In the genomic region with DNA sequence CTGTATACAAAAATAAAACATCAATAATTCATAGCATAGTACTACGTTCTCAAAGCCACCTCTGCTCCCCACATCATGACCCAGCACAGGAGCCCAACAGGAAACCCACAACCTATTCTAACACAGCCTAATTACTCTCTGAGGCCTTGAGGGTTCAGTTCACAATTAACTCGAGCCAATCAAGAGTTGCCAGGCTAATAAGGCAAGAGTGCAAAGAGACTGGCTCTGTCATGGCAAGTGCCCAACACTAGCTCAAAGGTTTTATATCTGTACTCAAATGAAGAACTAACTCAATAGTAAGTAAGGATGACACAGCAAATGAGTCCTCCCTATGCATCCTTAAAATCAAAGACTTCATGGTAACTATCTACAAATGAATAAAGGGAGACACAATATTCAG, we compare ENCODE assay signal across 17 mouse cellular contexts. TPM values are rescaled to one million over a fixed set of nuclear protein-coding genes. Genes with fewer than 3 reads are reported as not detected.
"Had no signal": no experiment of that assay in that cellular context is flagged by ENCODE, and none has a peak within 500 bp of the region (broad histone marks: within the 10 kb centered on the region; RNA-seq: fewer than 3 reads in every experiment).

No protein-coding gene starts in this region.

- H3K4me3 ChIP-seq: megakaryocyte, embryonic 14.5 days; midbrain, embryonic 13.5 days; midbrain, embryonic 15.5 days; neural tube, embryonic 12.5 days; stomach, embryonic 15.5 days had no signal

- H3K9me3 ChIP-seq: megakaryocyte, embryonic 14.5 days; midbrain, embryonic 13.5 days; midbrain, embryonic 15.5 days; neural tube, embryonic 12.5 days; stomach, embryonic 15.5 days had no signal

- H3K4me2 ChIP-seq: lung, embryonic 14.5 days; midbrain, embryonic 11.5 days; midbrain, embryonic 13.5 days; midbrain, embryonic 15.5 days; neural tube, embryonic 12.5 days; stomach, embryonic 15.5 days had no signal

- H3K27me3 ChIP-seq: megakaryocyte, embryonic 14.5 days; midbrain, embryonic 13.5 days; midbrain, embryonic 15.5 days; neural tube, embryonic 12.5 days; stomach, embryonic 15.5 days had no signal

- H3K9ac ChIP-seq: lung, embryonic 14.5 days; midbrain, embryonic 13.5 days; midbrain, embryonic 15.5 days; neural tube, embryonic 12.5 days; stomach, embryonic 15.5 days had no signal

- H3K27ac ChIP-seq: midbrain, embryonic 13.5 days; midbrain, embryonic 15.5 days; neural tube, embryonic 12.5 days; stomach, embryonic 15.5 days; stomach, postnatal 0 days had no signal

- DNase-seq: lung, adult 18-20 months; lung, embryonic 14.5 days; lung, postnatal 10 days; lung, postnatal 4 days; right cerebral cortex, postnatal 14 days; thymus, adult 2 months; thymus, postnatal 25 days; thymus, postnatal 4 days had no signal

- ATAC-seq: midbrain, embryonic 13.5 days; midbrain, embryonic 15.5 days had no signal

- H3K4me1 ChIP-seq: midbrain, embryonic 13.5 days; midbrain, embryonic 15.5 days; neural tube, embryonic 12.5 days; stomach, embryonic 15.5 days had no signal

RNA-seq across cellular contexts. Expression of a gene that starts 27.6 kb away (rescaled TPM):
- total RNA-seq: monocyte, adult 5-6 weeks had no signal
- polyA plus RNA-seq: midbrain, embryonic 11.5 days; midbrain, embryonic 13.5 days; midbrain, embryonic 15.5 days; neural tube, embryonic 12.5 days had no signal

RNA-seq across cellular contexts. Expression of a gene that starts 31.4 kb away (rescaled TPM):
- total RNA-seq: neutrophil, adult 5-6 weeks had no signal
